ENCODE assay signal across 17 mouse cellular contexts in genomic region chr2:38767177-38767931, GRCm38 (mm10). TPM values are rescaled to one million over a fixed set of nuclear protein-coding genes. Genes with fewer than 3 reads are reported as not detected.
"Had no signal": no experiment of that assay in that cellular context is flagged by ENCODE, and none has a peak within 500 bp of the region (broad histone marks: within the 10 kb centered on the region; RNA-seq: fewer than 3 reads in every experiment).

No protein-coding gene starts in this region.

- H3K4me3 ChIP-seq: kidney, embryonic 15.5 days; left cerebral cortex, adult 2 months; megakaryocyte, embryonic 14.5 days; midbrain, embryonic 15.5 days; neural tube, embryonic 13.5 days had no signal

- H3K36me3 ChIP-seq: kidney, embryonic 15.5 days; midbrain, embryonic 15.5 days; neural tube, embryonic 13.5 days had no signal

- H3K9me3 ChIP-seq: kidney, embryonic 15.5 days; megakaryocyte, embryonic 14.5 days; midbrain, embryonic 15.5 days; neural tube, embryonic 13.5 days had no signal

- ATAC-seq: midbrain, embryonic 15.5 days had no signal

- H3K9ac ChIP-seq: kidney, embryonic 15.5 days; liver, embryonic 14.5 days; midbrain, embryonic 15.5 days; neural tube, embryonic 13.5 days had no signal

- H3K4me1 ChIP-seq: kidney, embryonic 15.5 days; megakaryocyte, embryonic 14.5 days; midbrain, embryonic 15.5 days; neural tube, embryonic 13.5 days had no signal

- H3K4me2 ChIP-seq: kidney, embryonic 15.5 days; midbrain, embryonic 11.5 days; midbrain, embryonic 15.5 days; neural tube, embryonic 13.5 days had no signal

- DNase-seq: kidney, adult 2 months; kidney, postnatal 14 days; lung, adult 18-20 months; lung, postnatal 36 days; right cerebral cortex, postnatal 14 days; thymus, postnatal 4 days had no signal

- H3K27ac ChIP-seq: kidney, embryonic 15.5 days; left cerebral cortex, adult 2 months; liver, embryonic 14.5 days; midbrain, embryonic 15.5 days; neural tube, embryonic 13.5 days had no signal

- H3K27me3 ChIP-seq: kidney, embryonic 15.5 days; megakaryocyte, embryonic 14.5 days; midbrain, embryonic 15.5 days; neural tube, embryonic 13.5 days had no signal

RNA-seq across cellular contexts. Expression of gene Nr5a1, which starts 53.0 kb away (rescaled TPM):
- total RNA-seq: layer of hippocampus, postnatal 25 days; left cerebral cortex, postnatal 14 days; liver, adult 2 months had no signal
- polyA plus RNA-seq: limb, embryonic 11.5 days; liver, adult 2 months; liver, embryonic 14.5 days had no signal
